Mouse (Mus musculus) testis, postnatal 14 days (tissue): Measurements from ENCODE around the gene Gm10260.

ENCODE experiments used
- DNase-seq: peaks from one replicate; pipeline ENCODE4 v3.0.0; 2021; ENCODE audit warnings: low spot score

Gm10260 gene

DNA sequence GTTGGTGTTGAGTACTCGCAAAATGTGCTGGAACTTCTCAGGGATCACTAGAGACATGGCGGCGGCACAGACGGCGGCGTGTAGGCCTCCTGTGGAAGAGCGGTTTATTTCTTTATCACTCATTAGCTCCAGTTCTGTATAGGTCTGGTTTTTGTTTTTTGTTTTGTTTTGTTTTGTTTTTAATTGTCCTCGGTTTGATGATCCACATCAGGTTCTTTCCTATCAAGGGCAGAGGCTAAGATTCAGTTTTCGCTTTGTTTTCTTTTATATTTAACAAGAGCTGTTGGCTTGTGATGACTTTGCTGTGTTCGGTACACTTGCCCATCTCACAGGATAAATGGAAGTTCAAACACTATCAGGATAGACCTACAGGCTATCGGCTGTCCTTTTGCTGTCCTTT lies at the start of gene Gm10260:
Gene Gm10260, minus strand, starts transcription at position 101 of the 400 bp plus-strand sequence.
- DNase-seq, result no peak

DNA sequence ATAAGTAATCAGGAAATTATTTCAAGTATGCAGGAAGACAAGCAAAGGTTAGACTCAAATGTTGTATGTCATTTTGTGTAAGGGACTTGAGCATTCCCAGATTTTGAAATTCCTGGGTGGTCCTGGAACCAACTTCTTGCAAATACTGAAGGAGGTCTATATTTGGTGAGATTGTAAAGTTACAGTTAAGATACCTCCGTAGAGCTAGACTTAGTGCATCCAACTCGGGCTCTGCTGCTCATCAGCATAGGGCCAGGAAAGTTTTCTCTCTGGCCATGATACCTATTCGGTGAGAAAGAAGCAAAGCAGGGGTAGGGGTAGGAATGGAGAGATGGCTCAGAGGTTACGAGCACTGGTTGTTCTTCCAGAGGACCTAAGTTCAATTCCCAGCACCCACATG lies 49.4 kb upstream of the Gm10260 start:
- no peak for DNase-seq

DNA sequence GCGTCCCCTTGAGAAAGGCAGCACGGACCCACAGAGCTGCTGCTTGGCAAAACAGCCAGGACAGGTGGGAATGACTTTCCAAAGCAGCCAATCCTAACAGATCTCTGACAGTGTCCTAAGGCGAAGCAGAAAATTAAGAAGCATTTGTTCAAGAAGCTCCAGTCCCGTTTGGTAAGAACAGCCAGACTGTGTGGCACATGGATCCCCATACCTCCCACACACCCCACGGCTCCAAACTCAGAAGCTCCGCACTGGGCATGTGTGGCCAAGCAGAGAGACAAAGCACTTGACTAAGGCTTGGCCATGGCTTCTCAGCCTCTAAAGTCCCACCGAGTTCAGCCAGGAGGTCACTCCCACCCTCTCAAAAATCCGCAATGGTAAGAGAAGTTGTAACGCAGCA lies 45.5 kb upstream of the Gm10260 start:
- DNase-seq, result no peak

DNA sequence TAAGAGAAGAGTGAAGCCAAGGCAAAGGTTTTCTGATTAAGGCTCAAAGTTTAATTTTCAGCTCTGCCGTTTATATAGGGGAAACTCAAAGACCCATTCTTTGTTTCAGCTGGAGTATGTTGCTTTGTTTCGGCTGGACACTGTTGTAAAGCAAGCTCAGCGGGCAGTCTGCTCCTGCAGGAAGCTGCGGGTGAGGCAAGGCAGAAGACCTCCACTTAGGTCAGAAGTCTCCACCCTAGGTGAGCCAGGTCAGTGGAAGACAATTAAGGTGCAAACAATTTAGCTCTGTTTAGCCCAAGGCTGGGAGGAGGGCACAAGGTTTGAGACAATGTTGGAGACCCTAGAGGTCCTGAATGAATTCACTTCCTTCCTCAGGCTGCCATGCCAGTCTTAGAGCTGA lies 42.0 kb upstream of the Gm10260 start:
- no peak for DNase-seq

DNA sequence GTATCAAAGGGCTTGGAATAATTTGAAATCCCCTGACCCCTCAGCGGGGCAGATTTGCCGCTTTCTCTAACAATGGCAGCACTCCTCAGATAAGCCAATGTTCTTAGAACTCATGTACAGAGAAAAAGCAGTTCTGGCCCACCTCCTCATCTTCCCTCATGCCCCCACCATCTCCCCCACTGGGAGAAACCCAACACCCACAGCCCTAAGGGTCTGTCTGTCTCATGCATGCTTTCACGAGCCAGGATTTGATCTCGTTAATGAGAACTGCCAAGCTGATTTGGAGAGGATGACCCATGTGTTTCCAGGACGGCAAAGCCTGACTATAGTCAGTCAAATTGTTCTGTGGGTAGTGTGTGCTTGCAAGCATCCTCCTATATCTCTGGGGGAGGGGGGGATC lies 37.0 kb upstream of the Gm10260 start:
- DNase-seq, result no peak

DNA sequence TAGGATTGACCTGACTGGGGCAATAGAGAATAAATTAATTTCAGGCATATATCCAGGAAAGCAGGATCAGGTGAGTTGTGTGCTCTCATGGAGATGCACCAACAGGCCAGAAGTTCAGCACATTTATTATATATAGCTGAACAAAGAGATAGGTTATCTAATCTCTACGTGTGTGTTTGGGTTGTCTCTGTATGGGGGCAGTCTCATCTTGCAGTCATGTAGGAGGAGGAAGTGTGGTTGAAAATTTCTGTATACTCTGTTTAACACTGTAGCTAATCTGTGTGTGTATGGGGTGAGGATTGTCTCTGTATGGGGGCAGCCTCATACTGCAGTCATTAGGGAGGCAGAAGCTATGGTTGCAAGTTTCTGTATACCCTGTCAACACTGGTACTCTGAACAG lies 34.3 kb upstream of the Gm10260 start:
- DNase-seq, result no peak

DNA sequence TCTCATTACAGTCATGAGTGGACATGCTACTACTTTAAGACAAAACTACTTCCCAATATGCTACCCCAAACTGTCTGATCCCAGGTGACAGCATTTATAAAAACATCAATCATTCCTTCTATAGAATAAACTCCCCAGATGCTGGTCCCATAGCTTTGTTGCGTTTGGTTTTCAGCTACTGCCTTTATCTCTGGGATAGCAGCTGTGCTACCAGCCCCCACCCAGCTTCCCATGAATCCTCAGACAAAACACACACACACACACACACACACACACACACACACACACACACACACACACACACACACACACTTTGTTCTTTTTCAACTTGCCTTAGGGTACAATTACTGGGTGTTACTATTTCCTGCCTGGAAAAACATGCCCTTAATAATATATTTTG lies 33.5 kb upstream of the Gm10260 start:
- no peak for DNase-seq

DNA sequence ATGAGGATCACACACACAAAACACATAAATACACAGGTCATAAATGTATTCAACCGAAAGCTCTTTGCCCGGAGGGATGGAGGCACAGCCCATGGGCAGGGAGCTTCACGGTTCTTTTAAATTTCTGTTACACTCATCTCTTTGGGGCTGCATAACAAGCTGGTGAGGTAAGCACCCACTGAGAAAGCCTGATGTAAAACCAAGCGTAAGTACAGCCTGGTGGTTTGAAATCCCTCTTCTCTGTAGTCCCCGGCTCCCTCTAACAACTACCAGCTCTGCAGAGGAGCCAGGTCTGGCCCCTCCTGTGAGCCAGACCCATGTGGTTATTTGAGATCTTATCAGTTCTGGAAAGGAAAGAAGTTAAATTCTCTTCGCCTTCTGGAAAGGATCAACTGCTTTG lies 31.2 kb upstream of the Gm10260 start:
- no peak for DNase-seq

DNA sequence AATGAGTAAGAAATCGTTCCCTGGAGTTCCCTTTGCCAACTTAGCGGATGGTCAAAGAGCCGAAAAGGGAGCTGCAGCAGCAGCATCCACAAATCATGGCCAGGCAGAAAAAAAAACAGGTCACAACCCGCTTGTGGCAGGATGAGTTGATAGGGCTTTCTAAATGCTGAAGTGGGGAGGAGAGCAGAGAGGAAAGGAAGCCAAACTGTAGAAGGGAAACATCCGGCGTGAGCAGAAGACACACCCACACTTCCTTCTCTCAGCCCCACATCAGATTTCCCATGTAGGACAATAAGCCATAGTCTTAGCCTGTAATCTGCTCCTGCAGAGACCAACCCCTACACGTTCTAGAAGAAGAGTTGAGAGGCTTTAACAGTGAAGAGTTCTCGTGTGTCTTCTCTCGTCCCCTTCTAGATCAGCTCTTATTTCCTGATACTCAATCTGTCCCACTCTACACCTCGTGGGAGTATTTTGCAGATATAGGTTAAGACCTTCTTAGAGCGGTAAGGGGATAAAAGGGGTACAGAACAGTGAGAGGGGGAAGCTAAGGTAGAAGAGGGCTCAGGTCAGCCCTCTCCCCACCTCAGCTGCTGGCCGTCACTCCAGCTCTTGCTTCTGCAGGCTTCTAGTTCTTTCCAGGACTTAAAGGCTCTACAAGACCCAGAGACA lies 29.5 kb upstream of the Gm10260 start:
- DNase-seq, result no peak

DNA sequence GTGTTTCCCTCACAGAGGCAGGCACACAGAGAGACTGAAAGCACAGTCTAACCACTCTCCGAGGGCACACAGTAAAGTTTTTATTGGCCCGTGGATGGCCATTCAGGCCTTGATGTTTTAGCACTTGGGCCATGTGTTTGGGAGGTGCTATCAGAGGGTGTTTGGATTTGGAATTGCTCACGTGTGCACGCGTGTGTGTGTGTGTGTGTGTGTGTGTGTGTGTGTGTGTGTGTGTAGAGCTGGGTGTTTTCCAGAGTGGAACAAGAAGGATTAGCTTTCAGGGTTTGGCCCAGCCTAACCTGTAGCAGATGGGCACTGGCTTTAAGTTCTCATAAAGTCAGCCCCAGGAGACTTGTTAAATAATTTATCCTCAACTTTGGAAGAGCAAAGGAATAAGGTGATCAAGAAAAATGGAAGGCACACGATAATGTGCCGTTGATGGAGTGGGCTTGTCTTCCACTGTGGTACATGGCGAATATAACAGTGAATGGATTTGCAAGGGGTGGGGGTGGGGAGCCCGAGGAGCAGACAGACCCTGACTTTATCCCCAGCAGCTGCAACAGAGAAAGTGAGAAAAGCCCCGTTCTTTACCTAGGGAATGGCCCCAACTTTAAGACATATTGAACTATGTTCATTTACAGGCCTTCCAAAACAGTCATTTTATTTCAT lies 24.9 kb upstream of the Gm10260 start:
- no peak for DNase-seq

DNA sequence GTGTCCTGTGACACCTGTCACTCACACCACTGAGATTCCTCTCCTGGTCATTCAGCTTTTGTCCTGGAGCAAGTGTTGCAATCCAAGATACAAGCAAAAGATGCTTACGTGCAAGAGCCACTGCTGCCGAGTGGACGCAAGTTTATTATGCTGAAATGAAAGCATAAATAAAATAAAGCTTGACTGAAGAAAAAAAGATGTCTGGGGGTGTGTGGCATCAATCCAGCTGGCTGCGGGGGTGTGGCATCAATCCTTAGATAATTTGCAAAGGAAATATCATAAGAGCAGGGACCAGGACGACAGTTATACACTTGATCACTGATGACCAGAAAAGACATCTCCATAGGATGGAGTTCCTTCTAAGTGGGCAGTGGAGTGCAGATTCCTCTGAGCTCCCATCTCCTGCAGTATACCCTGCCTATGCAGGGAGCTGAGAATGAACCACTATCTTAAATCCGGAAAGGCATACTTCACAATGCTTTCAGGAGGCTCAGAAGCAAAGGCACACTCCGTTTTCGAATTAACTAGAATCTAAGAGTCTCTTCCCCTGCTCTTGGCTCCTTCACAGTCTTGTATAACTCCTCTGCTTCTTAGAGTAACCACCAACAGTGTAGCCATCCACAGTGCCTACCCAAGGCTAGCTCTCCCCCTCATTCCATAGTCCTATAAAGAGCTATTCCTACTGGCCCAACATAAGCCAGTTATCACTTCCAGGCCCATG lies 23.2 kb upstream of the Gm10260 start:
- DNase-seq, result no peak

DNA sequence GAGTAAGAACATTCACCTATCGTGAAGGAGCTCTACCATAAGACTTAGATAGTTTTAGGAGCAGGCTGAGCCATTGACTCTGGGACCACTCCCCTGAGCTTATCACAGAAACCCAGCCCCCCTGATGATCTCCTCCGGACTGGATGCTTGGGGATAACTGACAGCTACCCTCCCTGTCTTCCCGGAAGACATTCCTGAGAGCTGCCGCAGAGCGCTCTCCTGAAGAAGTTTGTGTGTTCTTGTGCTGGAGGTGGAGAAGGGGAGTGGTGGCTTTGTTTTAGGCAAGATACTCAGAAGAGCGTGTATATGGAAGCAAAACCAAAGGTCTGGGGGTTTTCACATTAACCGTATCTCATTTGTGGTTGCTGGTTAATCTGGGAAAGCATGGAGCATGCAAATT lies 21.6 kb upstream of the Gm10260 start:
- no peak for DNase-seq

DNA sequence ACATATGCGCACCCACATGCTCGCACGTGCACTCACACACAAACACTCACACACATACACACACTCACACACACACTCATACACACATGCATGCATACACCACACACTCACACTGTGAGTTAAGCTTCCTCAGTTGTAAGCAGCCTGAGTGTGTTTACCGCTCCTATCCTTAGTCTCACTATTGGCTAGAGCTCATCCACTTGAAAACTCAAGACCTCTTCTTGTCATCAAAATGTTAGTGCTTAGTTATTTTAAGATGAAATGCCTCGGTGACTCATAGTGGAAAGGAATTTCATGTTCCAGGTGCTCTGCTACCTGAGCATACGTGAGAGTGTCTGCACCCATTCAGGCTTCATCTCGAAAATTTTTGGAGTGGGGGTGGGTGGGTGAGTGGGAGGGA lies 21.2 kb upstream of the Gm10260 start:
- DNase-seq, result no peak

DNA sequence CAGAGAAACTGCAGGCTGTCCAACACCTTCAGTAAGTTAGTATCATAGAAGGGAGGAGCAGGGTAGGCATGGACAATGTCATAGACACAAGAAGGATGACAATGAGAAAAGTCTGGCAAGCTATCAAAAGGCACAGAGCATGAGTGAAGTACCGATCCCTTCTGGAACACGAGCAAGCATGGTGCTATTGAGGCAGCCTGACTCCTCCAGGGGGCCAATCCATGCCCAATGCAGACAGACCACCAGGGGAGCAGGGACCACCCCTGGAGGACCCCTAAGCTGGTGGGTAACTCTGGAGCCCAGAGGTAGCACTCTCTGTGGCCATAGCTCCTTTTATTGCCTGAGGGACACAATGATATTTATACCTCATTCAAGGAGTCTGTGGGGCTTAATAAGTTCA lies 20.1 kb upstream of the Gm10260 start:
- DNase-seq, result no peak

DNA sequence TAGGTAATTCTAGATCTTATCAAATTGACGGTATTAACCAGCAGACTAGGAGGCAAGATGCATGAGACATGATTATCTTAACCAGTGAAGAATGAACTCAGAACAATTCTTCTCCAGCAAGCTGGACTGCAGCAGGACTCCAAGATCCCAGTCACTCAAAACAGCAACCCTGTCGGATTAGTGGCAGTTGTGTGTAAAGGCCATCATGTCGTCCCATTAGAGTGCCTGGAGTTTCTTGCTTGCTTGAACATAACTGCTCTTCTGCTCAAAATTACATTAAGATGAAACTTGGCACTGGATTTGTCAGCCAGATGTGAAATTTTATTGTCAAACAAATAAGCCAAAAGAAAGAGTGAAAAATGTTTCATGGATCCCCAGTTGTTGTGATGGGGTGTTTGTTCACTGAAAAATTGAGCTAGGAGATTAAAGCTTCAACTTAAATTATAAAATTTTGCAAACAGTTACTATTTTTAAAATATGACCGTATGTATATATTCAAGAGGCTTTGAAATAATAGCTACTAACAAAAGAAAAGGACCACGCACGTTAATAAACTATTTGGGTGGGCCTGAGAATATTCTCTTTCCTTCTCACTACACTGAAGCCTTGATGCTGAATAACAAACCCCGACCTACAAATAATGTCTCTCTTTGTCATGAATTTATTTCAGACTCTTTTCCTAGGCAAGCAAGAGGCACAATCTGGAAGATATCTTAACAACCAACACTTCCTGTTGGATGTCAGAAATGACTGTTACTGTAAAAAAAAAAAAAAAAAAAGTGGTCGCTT lies 19.4 kb upstream of the Gm10260 start:
- DNase-seq, result no peak

DNA sequence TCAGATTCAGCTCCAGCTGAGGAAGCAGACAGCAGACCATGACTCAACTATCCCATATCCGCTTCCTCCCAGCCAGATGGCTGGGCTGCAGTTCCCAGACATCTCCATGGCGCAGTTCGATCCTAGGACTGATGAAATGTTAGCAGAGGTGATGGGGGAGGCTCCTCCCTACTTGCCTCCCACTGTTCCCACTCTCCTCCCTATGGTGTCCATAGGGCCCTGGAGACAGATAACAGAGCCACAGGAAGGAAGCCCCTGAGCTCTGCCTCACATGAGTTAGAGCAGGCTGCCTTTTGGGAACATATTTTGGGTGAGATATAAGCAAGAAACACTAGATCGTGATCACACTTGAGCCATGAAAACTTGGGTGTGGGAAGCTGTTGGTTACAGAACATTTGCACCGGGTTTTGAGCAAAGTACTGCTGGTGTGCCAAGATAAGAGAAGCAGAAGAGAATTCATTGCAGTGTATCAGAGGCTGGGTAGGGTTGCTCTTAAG lies 18.3 kb upstream of the Gm10260 start:
- DNase-seq, result no peak

DNA sequence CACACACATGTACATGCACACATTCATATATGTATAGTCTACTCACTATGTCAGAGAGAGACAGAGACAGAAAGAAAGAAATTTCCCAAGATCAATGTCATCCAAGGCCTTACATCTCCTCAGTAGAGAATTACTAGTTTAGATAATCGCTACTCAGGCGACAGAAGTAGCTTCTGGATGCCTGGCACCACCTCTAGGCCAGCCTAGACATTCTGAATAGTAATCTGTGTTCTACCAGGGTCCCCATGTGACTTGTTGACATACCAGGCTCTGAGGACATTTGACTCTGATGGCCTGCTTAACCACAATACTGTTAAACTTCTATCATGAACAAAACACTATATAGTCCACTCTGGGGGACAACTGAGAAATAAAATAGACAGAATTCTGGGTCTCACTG lies 17.2 kb upstream of the Gm10260 start:
- DNase-seq, result no peak

DNA sequence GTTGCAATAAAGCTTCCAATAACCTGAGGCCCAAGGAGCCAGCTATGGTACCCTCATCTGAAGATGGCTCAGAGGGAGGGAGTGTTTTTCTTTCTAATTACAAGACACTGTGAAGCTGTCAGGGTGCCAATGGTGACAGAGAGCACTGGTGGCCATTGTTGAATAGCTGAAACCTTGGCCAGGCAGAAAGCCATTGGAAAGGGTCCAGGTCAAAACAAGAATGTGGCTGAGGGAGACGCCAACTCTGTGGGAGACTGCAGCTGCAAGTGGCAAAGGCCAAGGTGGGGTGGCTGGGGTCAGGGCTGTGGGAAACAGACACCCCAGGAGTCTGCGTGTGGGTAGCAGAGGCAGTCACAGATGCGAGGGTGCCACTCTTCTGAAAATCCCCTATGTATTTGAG lies 16.3 kb upstream of the Gm10260 start:
- peak; percentile 38 for DNase-seq

DNA sequence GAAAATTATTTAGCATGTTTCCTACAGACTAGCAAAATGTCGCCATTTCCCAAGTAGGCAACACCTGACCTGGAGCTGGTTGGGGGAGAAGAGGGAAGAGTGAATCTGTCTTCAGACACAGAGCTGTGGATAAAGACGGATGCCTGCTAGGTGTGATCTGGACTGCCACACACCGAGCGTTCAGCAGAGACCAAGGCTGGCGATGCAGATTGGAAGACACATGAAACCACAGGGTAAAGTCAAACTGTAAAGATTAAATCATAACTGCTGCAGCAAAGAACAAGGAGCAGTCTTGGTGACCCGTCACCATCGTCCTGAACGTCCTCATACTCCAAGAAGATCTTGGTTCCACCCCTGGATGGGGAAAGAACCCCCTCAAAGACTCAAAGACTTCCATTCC lies 15.5 kb upstream of the Gm10260 start:
- no peak for DNase-seq

DNA sequence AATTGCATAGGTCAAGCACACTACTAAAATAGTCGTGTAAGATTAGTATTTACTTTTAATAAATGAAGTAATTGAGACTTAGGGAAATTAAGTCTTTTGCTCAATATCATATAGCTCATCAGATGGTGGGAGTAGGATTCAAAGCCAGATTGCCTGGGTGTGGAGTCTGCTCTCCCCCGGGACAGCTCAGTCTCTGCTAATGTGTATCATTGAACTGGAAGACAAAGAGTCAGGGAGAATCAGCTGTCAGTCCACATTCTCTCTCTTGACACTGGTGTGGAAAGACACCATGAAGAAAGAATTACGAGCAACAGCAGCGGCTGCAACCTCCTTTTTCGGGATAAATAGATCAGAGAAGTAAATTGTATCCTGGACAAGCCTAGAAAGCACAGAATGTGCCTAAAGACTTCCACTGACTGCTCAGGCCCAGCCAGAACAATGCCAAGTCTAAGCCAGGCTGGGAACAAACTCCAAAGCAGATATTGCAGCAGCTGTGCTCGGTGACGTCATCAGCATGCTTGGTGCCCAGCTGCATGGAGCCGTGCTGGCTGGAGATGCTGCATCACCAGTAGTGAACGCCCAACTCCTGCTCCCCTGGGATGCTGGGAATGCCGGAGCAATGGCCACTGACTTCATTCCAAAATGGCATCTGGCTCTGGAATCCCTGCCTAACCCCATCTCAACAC lies 14.5 kb upstream of the Gm10260 start:
- peak; percentile 20 for DNase-seq

DNA sequence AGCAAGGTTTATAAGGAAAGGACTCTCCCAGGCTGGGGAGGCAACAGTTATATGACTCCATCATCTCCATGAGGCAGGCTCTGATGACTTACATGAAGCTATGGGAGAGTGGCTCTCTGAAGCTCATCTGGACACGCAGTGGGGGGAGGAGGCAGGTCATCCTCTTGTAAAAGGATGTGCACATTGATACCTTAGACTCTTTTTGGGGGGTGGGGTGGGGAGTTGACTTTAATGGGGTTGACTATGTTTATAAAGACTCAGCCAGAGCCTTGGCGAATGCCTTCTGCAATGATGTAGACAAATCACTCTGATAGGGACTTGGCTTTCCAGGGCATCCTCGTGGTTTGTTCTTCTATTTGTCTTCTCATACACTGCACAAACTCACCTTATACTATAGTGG lies 8.8 kb upstream of the Gm10260 start:
- no peak for DNase-seq

DNA sequence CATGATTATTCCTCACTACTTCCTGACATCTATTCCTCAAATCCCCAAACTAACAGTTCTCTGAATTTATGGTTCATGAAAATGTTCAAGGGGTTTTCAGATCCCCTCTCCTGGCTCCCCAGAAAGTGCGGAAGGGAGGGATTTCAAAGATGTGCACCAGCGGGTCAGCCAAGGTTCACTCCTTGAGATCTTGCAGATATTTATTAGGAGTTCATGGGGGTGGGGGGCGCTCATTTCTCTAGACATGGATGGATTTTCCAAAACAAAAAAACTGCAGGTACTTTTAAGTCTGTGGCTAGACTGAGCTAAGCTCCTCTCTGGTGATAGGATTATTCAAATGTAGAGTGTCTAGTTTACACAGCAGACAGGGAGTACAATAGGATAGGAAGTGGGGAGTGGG lies 8.4 kb upstream of the Gm10260 start:
- no peak for DNase-seq
